Mouse (Mus musculus): ENCODE data around the gene Gm10134. TPM values are rescaled to one million over a fixed set of nuclear protein-coding genes. Genes with fewer than 3 reads are reported as not detected.
"Not testable (repeated sequence)": the region's sequence is repeated elsewhere in the genome, so short reads cannot be mapped to it uniquely, and the experiment has no call there.

The Gm10134 gene
- total RNA-seq, 4 experiments from 2014 or later = 1.7 to 3.6 TPM; not detected in 2

GRCm38 (mm10) chr2:28504676-28505075 is 1.2 kb upstream of the Gm10134 start:
- DNase-seq (ENCODE audit: low spot score in 2 of 2) = peak in 1 of 2 experiments; percentile 1

GRCm38 (mm10) chr2:28506291-28506690 is 396 bp downstream of the Gm10134 start:
- peak in 1 of 2 experiments; percentile 2 for DNase-seq (ENCODE audit: low spot score in 2 of 2)

GRCm38 (mm10) chr2:28511600-28511999 is 5.7 kb downstream of the Gm10134 start:
- DNase-seq (ENCODE audit: low spot score in 2 of 2) = not testable (repeated sequence)

GRCm38 (mm10) chr2:28512798-28513401 is 7.0 kb downstream of the Gm10134 start, which contains the start of gene Ralgds:
Ralgds (plus strand) TSS chr2:28513125.
- DNase-seq (ENCODE audit: low spot score in 2 of 2) = peak in 1 of 2 experiments; percentile 57

- DNase-seq (ENCODE audit: low spot score in 2 of 2) = peak; percentile 27 to 36
Observed at GRCm38 (mm10) chr2:28513431-28514370, 7.8 kb downstream of the Gm10134 start.

- DNase-seq (ENCODE audit: low spot score in 2 of 2) = peak in 1 of 2 experiments; percentile 70
Observed at GRCm38 (mm10) chr2:28514489-28514888, 8.6 kb downstream of the Gm10134 start.

GRCm38 (mm10) chr2:28517206-28517909 is 11.5 kb downstream of the Gm10134 start:
- DNase-seq (ENCODE audit: low spot score in 2 of 2) = no peak

- DNase-seq (ENCODE audit: low spot score in 2 of 2) = peak in 1 of 2 experiments; percentile 89
Observed at GRCm38 (mm10) chr2:28518231-28518630, 12.3 kb downstream of the Gm10134 start.

GRCm38 (mm10) chr2:28520581-28520980 is 14.7 kb downstream of the Gm10134 start:
- DNase-seq (ENCODE audit: low spot score in 2 of 2) = no peak

GRCm38 (mm10) chr2:28521571-28522151 is 15.8 kb downstream of the Gm10134 start:
- peak in 1 of 2 experiments; percentile 87 for DNase-seq (ENCODE audit: low spot score in 2 of 2)

- peak in 1 of 2 experiments; percentile 27 for DNase-seq (ENCODE audit: low spot score in 2 of 2)
Observed at GRCm38 (mm10) chr2:28522166-28522565, 16.3 kb downstream of the Gm10134 start.

- DNase-seq (ENCODE audit: low spot score in 2 of 2) = peak in 1 of 2 experiments; percentile 94
Observed at GRCm38 (mm10) chr2:28523643-28524117, 17.8 kb downstream of the Gm10134 start.

- peak in 1 of 2 experiments; percentile 21 for DNase-seq (ENCODE audit: low spot score in 2 of 2)
Observed at GRCm38 (mm10) chr2:28524406-28524805, 18.5 kb downstream of the Gm10134 start.

- DNase-seq (ENCODE audit: low spot score in 2 of 2) = peak in 1 of 2 experiments; percentile 78
Observed at GRCm38 (mm10) chr2:28525219-28525942, 19.5 kb downstream of the Gm10134 start.

- peak in 1 of 2 experiments; percentile 4 for DNase-seq (ENCODE audit: low spot score in 2 of 2)
Observed at GRCm38 (mm10) chr2:28525943-28526876, 20.3 kb downstream of the Gm10134 start.

GRCm38 (mm10) chr2:28527436-28528353 is 21.8 kb downstream of the Gm10134 start:
- DNase-seq (ENCODE audit: low spot score in 2 of 2) = no peak

GRCm38 (mm10) chr2:28528354-28528730 is 22.4 kb downstream of the Gm10134 start:
- DNase-seq (ENCODE audit: low spot score in 2 of 2) = no peak

GRCm38 (mm10) chr2:28529856-28530255 is 24.0 kb downstream of the Gm10134 start:
- no peak for DNase-seq (ENCODE audit: low spot score in 2 of 2)

Measured in left cerebral cortex, adult 8-10 months (tissue).